20 mouse cellular contexts compared by ENCODE assay signal in the genomic region with DNA sequence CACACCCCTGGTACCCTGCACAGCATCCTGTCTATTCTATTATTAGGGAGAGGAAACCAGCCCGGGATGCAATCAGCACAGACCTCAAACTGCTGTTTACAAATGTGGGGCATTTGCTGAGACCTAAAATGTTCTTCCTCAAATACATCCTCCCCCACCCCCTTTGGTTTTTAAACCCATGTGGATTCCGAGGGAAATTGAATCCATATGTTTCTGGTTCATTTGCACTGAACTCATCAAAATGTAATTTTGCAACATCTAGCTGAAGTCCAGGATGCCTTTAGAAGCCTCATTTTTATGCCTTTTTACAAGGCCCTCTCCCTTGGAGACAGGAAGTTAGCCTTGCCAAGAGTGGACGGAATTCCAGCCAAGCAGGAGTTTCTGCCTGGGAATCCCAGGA.
A peak's percentile ranks its signal among the peaks of the same experiment; 100 is the strongest.
DNase-seq lines count a peak whose midpoint lies in the region; ATAC-seq lines count a peak whose summit lies in the region.
"Had no signal": no experiment of that assay in that cellular context is flagged by ENCODE, and none has a peak within 500 bp of the region (broad histone marks: within the 10 kb centered on the region; RNA-seq: fewer than 3 reads in every experiment).

No protein-coding gene starts in this region.

- peak; percentile 83 for ATAC-seq in lung, embryonic 16.5 days (ENCODE audit: low read depth)
- ATAC-seq: forebrain, postnatal 0 days; hindbrain, postnatal 0 days had no signal

- peak; percentile 7 for DNase-seq in gastrocnemius, postnatal 14 days
- DNase-seq in gastrocnemius, adult 8-10 months (ENCODE audit: low spot score in 2 of 2), result no peak
- DNase-seq in lung, adult 18-20 months, result no peak
- peak; percentile 64 for DNase-seq in hindlimb bud, embryonic 11.5 days (ENCODE audit: extremely low spot score, low read depth, low spot score)
- DNase-seq in yolk sac, embryonic 10.5 days (ENCODE audit: low spot score), result peak; percentile 7
- no peak for DNase-seq in cerebellum, postnatal 14 days
- DNase-seq in spleen, postnatal 36 days (ENCODE audit: low spot score in 2 of 2), result no peak
- DNase-seq: adrenal gland, postnatal 10 days; cerebellum, adult 9-11 months; forebrain, postnatal 0 days; gastrocnemius, postnatal 36 days; kidney, adult 8-10 months; left cerebral cortex, postnatal 4 days; lung, postnatal 36 days; midbrain, embryonic 14.5 days; right cerebral cortex, postnatal 25 days; thymus, postnatal 14 days had no signal

- H3K4me2 ChIP-seq in lung, embryonic 16.5 days (ENCODE audit: low read depth, low read length), result no peak overlapping the region
- H3K4me2 ChIP-seq: heart, embryonic 15.5 days had no signal

- 18% methylated on average over 3 of the region's 3 CpGs for WGBS in lung, embryonic 16.5 days

- H3K9me3 ChIP-seq in lung, embryonic 16.5 days (ENCODE audit: control insufficient read depth, low read length), result 0 out of 2 replicates have a peak, but pooled peaks cover 3% of the 10 kb centered on the region
- H3K9me3 ChIP-seq: heart, embryonic 15.5 days had no signal

- H3K4me1 ChIP-seq in lung, embryonic 16.5 days (replicated peaks; ENCODE audit: control insufficient read depth, insufficient read depth, low read length), result peaks cover 5% of the 10 kb centered on the region

- H3K9ac ChIP-seq in lung, embryonic 16.5 days (ENCODE audit: low read length), result no peak overlapping the region
- H3K9ac ChIP-seq: forebrain, postnatal 0 days; heart, embryonic 15.5 days had no signal

- peak overlapping the region; percentile 65 for H3K27ac ChIP-seq in lung, embryonic 16.5 days (ENCODE audit: low read length)
- H3K27ac ChIP-seq: heart, embryonic 15.5 days; hindbrain, postnatal 0 days had no signal

- no peaks in the 10 kb centered on the region for H3K27me3 ChIP-seq in lung, embryonic 16.5 days (ENCODE audit: control insufficient read depth, insufficient read depth, low read depth, low read length)
- H3K27me3 ChIP-seq: heart, embryonic 15.5 days had no signal

- H3K36me3 ChIP-seq in lung, embryonic 16.5 days (ENCODE audit: control insufficient read depth, insufficient read depth, low read length), result no peaks in the 10 kb centered on the region
- H3K36me3 ChIP-seq: heart, embryonic 15.5 days had no signal

- intact Hi-C loops in gastrocnemius, postnatal 14 days (cut with DNase I; ENCODE audit: low total_unique reads), result no loop called here

- H3K4me3 ChIP-seq in lung, embryonic 16.5 days (ENCODE audit: low read length), result no peak overlapping the region
- H3K4me3 ChIP-seq: heart, embryonic 15.5 days had no signal

Comparison
In these comparisons a context has a peak if more than half of its experiments do, and no peak if none do; other contexts are left out.
1. DNase-seq: peak in gastrocnemius, postnatal 14 days (single experiment), hindlimb bud, embryonic 11.5 days (single experiment) and yolk sac, embryonic 10.5 days (single experiment); none in gastrocnemius, adult 8-10 months (0 of 2), lung, adult 18-20 months (0 of 2), cerebellum, postnatal 14 days (0 of 2) and spleen, postnatal 36 days (0 of 2).